Mouse (Mus musculus) CD4-positive, CD25-positive, alpha-beta regulatory T cell, adult 4 months (primary cell): ENCODE measurements around the gene Rbm3. TPM values are rescaled to one million over a fixed set of nuclear protein-coding genes. Genes with fewer than 3 reads are reported as not detected.
"Not testable (repeated sequence)": the region's sequence is repeated elsewhere in the genome, so short reads cannot be mapped to it uniquely, and the experiment has no call there.

Source experiments
- ATAC-seq: one replicate; pipeline ENCODE4 v1.8.0; 2017
- polyA plus RNA-seq, 2 experiments: library from polyadenylated mRNA; unstranded; fragments of 100-300 nt; shearing (Covaris generic); gene quantifications; one replicate each; pipeline ENCODE4 v1.2.1; 2017

Rbm3 gene
- polyA plus RNA-seq, 2 experiments from 2014 or later = 519 to 666 TPM

DNA sequence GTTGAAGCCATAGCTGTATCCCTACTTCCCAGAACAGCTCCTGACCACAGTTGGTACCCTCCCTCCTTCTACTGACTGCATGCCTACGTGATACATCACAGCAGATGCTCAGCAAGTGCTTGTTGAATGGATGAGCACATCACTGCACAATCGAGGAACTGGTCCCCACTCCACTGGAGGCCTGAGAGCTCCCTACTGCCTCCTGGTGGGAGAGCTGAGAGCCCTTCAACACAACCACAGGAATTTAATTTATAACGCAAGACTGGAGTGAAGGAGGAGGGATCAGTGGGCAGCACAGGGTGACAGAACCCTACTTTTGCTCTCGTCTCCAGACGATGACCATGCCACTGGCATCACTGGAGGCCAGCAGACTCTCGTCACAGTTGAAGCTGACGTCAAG lies 20.4 kb downstream of the Rbm3 start:
- no peak for ATAC-seq

- ATAC-seq = no peak
Observed at GRCm38 (mm10) chrX:8123821-8124470, 21.7 kb downstream of the Rbm3 start.

DNA sequence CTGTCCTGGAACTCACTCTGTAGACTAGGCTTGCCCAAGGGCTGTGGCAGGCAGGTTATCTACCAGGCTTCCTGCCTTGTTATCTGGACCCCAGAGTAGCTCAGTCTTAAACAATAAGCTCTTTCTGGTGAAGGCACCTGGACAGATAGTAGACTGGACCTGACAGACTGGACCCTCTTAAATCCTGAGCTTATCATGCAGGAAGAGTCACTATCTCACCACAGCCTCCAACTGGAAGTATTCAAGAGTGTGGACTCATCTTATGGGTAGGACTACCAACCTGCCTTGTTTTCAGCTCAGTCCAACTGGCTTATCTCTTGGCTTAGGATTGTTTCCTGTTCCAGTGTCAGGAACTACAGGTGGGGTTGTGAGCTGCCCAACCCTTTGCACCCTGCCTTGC lies 28.4 kb downstream of the Rbm3 start:
- ATAC-seq = no peak

- peak; percentile 65 for ATAC-seq
Observed at GRCm38 (mm10) chrX:8115275-8115674, 30.4 kb downstream of the Rbm3 start.

DNA sequence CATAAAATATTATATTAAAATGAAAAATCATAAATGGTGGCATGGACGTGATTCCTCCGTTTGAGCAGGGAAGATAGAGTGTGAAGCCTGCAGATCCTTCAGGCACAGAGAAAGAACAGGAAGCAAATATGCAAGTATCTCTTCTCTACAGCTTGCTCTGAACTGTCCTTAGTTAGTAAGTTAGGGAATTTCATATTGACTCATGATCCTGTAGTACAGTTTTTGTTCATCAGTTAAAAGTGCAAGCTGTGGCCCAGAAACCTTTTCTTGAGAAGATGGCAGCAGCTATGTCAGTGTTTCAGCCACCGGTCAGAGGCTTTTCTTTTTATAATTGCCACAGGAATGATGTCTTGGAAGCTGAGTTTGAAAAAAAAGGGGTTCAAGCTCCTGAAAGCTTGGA lies 40.7 kb downstream of the Rbm3 start:
- ATAC-seq = no peak

DNA sequence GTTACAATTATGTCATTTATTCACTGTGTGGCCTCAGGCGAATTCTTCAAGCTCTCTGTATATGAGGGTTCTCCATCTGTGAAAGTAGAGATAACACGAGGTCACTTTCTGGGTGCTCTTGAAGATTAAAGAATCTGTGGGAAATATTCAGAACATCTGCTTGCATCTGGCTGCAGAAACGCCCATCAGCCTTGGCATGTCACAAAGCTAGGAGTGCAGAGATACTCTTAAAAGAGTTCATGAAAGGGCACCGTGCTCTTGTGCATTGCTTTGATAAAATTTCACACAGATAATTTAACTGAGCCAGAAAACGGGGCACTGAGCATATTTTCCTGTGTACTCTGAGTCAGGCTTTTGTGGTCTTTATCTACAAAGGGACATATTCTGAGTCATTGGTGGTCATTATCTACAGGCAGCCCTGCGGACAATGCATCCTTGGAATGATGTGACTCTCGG lies 43.4 kb downstream of the Rbm3 start:
- no peak for ATAC-seq

DNA sequence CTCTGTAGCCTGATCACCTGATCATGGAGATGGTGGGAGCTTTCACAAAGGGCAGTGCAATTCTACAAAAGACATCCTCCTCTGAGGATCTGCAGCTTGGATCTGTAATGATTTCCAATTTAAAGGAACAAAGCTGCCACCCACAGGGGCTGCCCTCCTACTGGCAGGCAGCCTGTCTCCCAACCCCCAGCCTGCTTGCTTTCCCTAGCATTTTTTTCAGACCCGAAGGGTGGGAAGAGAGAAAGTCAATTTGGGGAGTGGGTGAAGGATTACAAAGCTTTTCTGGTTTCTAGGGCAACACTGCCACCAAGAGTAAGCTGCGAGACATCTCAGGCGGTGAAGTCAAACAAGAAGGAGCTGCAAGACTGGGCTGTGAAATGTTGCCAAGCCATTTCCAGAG lies 44.7 kb downstream of the Rbm3 start:
- no peak for ATAC-seq

- ATAC-seq = no peak
Observed at GRCm38 (mm10) chrX:8099435-8099834, 46.2 kb downstream of the Rbm3 start.

- peak; percentile 94 for ATAC-seq
Observed at GRCm38 (mm10) chrX:8096787-8097242, 48.9 kb downstream of the Rbm3 start.

- ATAC-seq = peak; percentile 81
Observed at GRCm38 (mm10) chrX:8096068-8096786, 49.5 kb downstream of the Rbm3 start.

- no peak for ATAC-seq
Observed at GRCm38 (mm10) chrX:8095546-8095945, 50.1 kb downstream of the Rbm3 start.

GRCm38 (mm10) chrX:8090954-8091347 lies 54.7 kb downstream of the Rbm3 start:
- ATAC-seq = not testable (repeated sequence)

- peak; percentile 99 for ATAC-seq
Observed at GRCm38 (mm10) chrX:8090346-8090953, 55.2 kb downstream of the Rbm3 start, which contains the start of gene Was. Gene Was (minus strand): TSS chrX:8090498.

GRCm38 (mm10) chrX:8089746-8090145 lies 55.9 kb downstream of the Rbm3 start:
- ATAC-seq = no peak

Other genes with a start within 250 kb of the Rbm3 start
- gene Pqbp1, start 246.6 kb downstream of the Rbm3 start, polyA plus RNA-seq = 100 to 1,000 TPM; 108 to 123 TPM
- 100 to 1,000 TPM; 107 to 109 TPM for gene Timm17b, start 246.5 kb downstream of the Rbm3 start, polyA plus RNA-seq
- gene Gm10491, start 238.0 kb downstream of the Rbm3 start, polyA plus RNA-seq = not detected
- gene Gm10490, start 236.3 kb downstream of the Rbm3 start, polyA plus RNA-seq = not detected
- not detected for gene Pcsk1n, start 226.1 kb downstream of the Rbm3 start, polyA plus RNA-seq
- gene Eras, start 217.3 kb downstream of the Rbm3 start, polyA plus RNA-seq = not detected
- gene Hdac6, start 198.0 kb downstream of the Rbm3 start, polyA plus RNA-seq = 10 to 100 TPM in 1 of 2 experiments, 1 to 10 TPM in 1; 8.3 to 15.9 TPM
- gene Gata1, start 167.8 kb downstream of the Rbm3 start, polyA plus RNA-seq = 10 to 100 TPM; 43.6 to 47.9 TPM
- not detected for gene Glod5, start 127.4 kb downstream of the Rbm3 start, polyA plus RNA-seq
- 10 to 100 TPM; 16.0 to 31.0 TPM for gene Suv39h1, start 71.1 kb downstream of the Rbm3 start, polyA plus RNA-seq
- gene Was, start 55.4 kb downstream of the Rbm3 start, polyA plus RNA-seq = 10 to 100 TPM; 13.9 to 22.0 TPM
- 10 to 100 TPM; 19.1 to 33.8 TPM for gene Wdr13, start 13.0 kb downstream of the Rbm3 start, polyA plus RNA-seq
- 1 to 10 TPM; 3.2 to 4.2 TPM for gene Tbc1d25, start 30.3 kb upstream of the Rbm3 start, polyA plus RNA-seq
- gene Ebp, start 47.6 kb upstream of the Rbm3 start, polyA plus RNA-seq = 100 to 1,000 TPM; 131 to 160 TPM
- under 1 TPM; 0.30 to 0.33 TPM for gene Porcn, start 60.6 kb upstream of the Rbm3 start, polyA plus RNA-seq
- gene Ftsj1, start 106.5 kb upstream of the Rbm3 start, polyA plus RNA-seq = 10 to 100 TPM; 17.9 to 25.1 TPM
- gene Slc38a5, start 125.3 kb upstream of the Rbm3 start, polyA plus RNA-seq = not detected
- not detected for gene Ssxb10, start 181.5 kb upstream of the Rbm3 start, polyA plus RNA-seq
- gene Ssxb9, start 221.1 kb upstream of the Rbm3 start, polyA plus RNA-seq = not detected